ENCODE assay signal across 8 mouse cellular contexts in genomic region chr2:146511911-146512580, GRCm38 (mm10). TPM values are rescaled to one million over a fixed set of nuclear protein-coding genes. Genes with fewer than 3 reads are reported as not detected.
DNase-seq lines count a peak whose midpoint lies in the region; ATAC-seq and TF ChIP-seq lines count a peak whose summit lies in the region.

Ralgapa2 (minus strand) TSS chr2:146512344.

- peak within 1 kb of the TSS; percentile 76 for H3K4me2 ChIP-seq in CH12.LX (ENCODE audit: insufficient read depth, low read depth, poor library complexity, severe bottlenecking)
- H3K4me2 ChIP-seq in forebrain, embryonic 11.5 days (ENCODE audit: low read depth, low read length, severe bottlenecking) = peak within 1 kb of the TSS; percentile 74
- peak within 1 kb of the TSS; percentile 67 for H3K4me2 ChIP-seq in heart, embryonic 16.5 days (ENCODE audit: low read depth, low read length)
- H3K4me2 ChIP-seq in liver, embryonic 15.5 days = peak within 1 kb of the TSS; percentile 98
- peak within 1 kb of the TSS; percentile 76 for H3K4me2 ChIP-seq in neural tube, embryonic 12.5 days (replicated peaks)

- WGBS in forebrain, embryonic 11.5 days = 1% methylated on average over 54 of the region's 57 CpGs
- WGBS in heart, embryonic 16.5 days = under 1% methylated on average over 47 of the region's 57 CpGs
- under 1% methylated on average over 57 of the region's 57 CpGs for WGBS in liver, embryonic 15.5 days (ENCODE audit: insufficient replicate concordance)
- under 1% methylated on average over 57 of the region's 57 CpGs for WGBS in neural tube, embryonic 12.5 days

- H3K27me3 ChIP-seq in CH12.LX (replicated peaks) = no peaks in the 10 kb centered on the region
- H3K27me3 ChIP-seq in forebrain, embryonic 11.5 days (ENCODE audit: control insufficient read depth, insufficient read depth, low read length) = no peaks in the 10 kb centered on the region
- no peaks in the 10 kb centered on the region for H3K27me3 ChIP-seq in heart, embryonic 16.5 days (ENCODE audit: control insufficient read depth, insufficient read depth, low read length)
- no peaks in the 10 kb centered on the region for H3K27me3 ChIP-seq in liver, embryonic 15.5 days
- H3K27me3 ChIP-seq in neural tube, embryonic 12.5 days (replicated peaks) = no peaks in the 10 kb centered on the region

- peak; percentile 99 for DNase-seq in CH12.LX (ENCODE audit: extremely low read depth)
- peak; percentile 97 for DNase-seq in c-Kit-positive CD71-positive TER-119-negative erythroid progenitor cells, embryonic 14.5 days (ENCODE audit: low read depth)
- DNase-seq in forebrain, embryonic 11.5 days (ENCODE audit: low spot score) = peak; percentile 99
- DNase-seq in kidney, postnatal 36 days = peak; percentile 100
- DNase-seq in telencephalon, adult 2 months (ENCODE audit: low read depth, low spot score) = peak; percentile 99

- H3K79me2 ChIP-seq in CH12.LX (replicated peaks; ENCODE audit: control insufficient read depth, extremely low read depth, insufficient read depth, poor library complexity, severe bottlenecking) = no peaks in the 10 kb centered on the region

- H3K4me1 ChIP-seq in CH12.LX (ENCODE audit: control insufficient read depth in 1 of 2, insufficient read depth in 2 of 2) = peaks cover 5 to 16% of the 10 kb centered on the region in 2 experiments
- H3K4me1 ChIP-seq in forebrain, embryonic 11.5 days (replicated peaks; ENCODE audit: control insufficient read depth, insufficient read depth, low read length) = no peaks in the 10 kb centered on the region
- peaks cover 20% of the 10 kb centered on the region for H3K4me1 ChIP-seq in heart, embryonic 16.5 days (ENCODE audit: control insufficient read depth, insufficient read depth, low read length)
- H3K4me1 ChIP-seq in liver, embryonic 15.5 days (replicated peaks) = peaks cover 28% of the 10 kb centered on the region
- peaks cover 7% of the 10 kb centered on the region for H3K4me1 ChIP-seq in neural tube, embryonic 12.5 days

- dilution Hi-C loops in CH12.LX (cut with MboI; ENCODE audit: extremely low pct_ligation_motif_present, extremely low pct_unique_long_range_greater_than_20kb, low sequenced_read_pairs) = no loop called here

- H3K27ac ChIP-seq in CH12.LX (ENCODE audit: insufficient read depth, low read depth) = no peak within 1 kb of the TSS
- H3K27ac ChIP-seq in forebrain, embryonic 11.5 days (ENCODE audit: low read depth, low read length) = no peak within 1 kb of the TSS
- peak within 1 kb of the TSS; percentile 82 for H3K27ac ChIP-seq in heart, embryonic 16.5 days (ENCODE audit: low read length)
- peak within 1 kb of the TSS; percentile 72 for H3K27ac ChIP-seq in liver, embryonic 15.5 days (replicated peaks)
- H3K27ac ChIP-seq in neural tube, embryonic 12.5 days = no peak within 1 kb of the TSS; the same call in 1 of the 2 replicates

- no peaks in the 10 kb centered on the region for H3K36me3 ChIP-seq in CH12.LX (replicated peaks in 1 of 2; ENCODE audit: control insufficient read depth in 1 of 2, insufficient read depth in 1 of 2, low read length in 1 of 2)
- H3K36me3 ChIP-seq in forebrain, embryonic 11.5 days (ENCODE audit: control insufficient read depth, insufficient read depth, low read length) = no peaks in the 10 kb centered on the region
- H3K36me3 ChIP-seq in heart, embryonic 16.5 days (ENCODE audit: control insufficient read depth, insufficient read depth) = no peaks in the 10 kb centered on the region
- no peaks in the 10 kb centered on the region for H3K36me3 ChIP-seq in liver, embryonic 15.5 days (replicated peaks)
- H3K36me3 ChIP-seq in neural tube, embryonic 12.5 days = no peaks in the 10 kb centered on the region

- peak; percentile 97 for ATAC-seq in forebrain, embryonic 11.5 days (replicated peaks; ENCODE audit: low FRiP score)
- peak; percentile 98 for ATAC-seq in heart, embryonic 16.5 days (replicated peaks; ENCODE audit: extremely low read depth, insufficient read depth, low FRiP score)
- peak; percentile 99 for ATAC-seq in liver, embryonic 15.5 days (ENCODE audit: insufficient read depth)
- peak; percentile 96 for ATAC-seq in neural tube, embryonic 12.5 days (ENCODE audit: low FRiP score, low read depth)

- no peak for TF ChIP-seq EP300 in CH12.LX (IDR thresholded peaks at IDR 0.05; ENCODE audit: low read length)

- in situ Hi-C loops in CH12.LX (cut with MboI; ENCODE audit: low pct_ligation_motif_present, low pct_unique_long_range_greater_than_20kb, low sequenced_read_pairs) = no loop called here

- peak; percentile 78 for TF ChIP-seq POLR2A in CH12.LX (IDR thresholded peaks at IDR 0.05; ENCODE audit: low read depth, low read length)

- no peak for TF ChIP-seq CTCF in CH12.LX (conservative IDR thresholded peaks at IDR 0.05 in 1 of 2, IDR thresholded peaks at IDR 0.05 in 1 of 2; ENCODE audit: low read depth in 2 of 2, low read length in 2 of 2)

- H3K9me3 ChIP-seq in CH12.LX (replicated peaks; ENCODE audit: low read length) = no peaks in the 10 kb centered on the region
- no peaks in the 10 kb centered on the region for H3K9me3 ChIP-seq in forebrain, embryonic 11.5 days (ENCODE audit: control insufficient read depth, low read length)
- H3K9me3 ChIP-seq in heart, embryonic 16.5 days (replicated peaks; ENCODE audit: control insufficient read depth, low read length) = no peaks in the 10 kb centered on the region
- H3K9me3 ChIP-seq in liver, embryonic 15.5 days (replicated peaks) = no peaks in the 10 kb centered on the region
- no peaks in the 10 kb centered on the region for H3K9me3 ChIP-seq in neural tube, embryonic 12.5 days

- H3K4me3 ChIP-seq in CH12.LX (replicated peaks in 1 of 3; ENCODE audit: low read depth in 2 of 3, low read length in 2 of 3, poor library complexity in 1 of 3) = peak within 1 kb of the TSS; percentile 85 to 97 (median 96)
- peak within 1 kb of the TSS; percentile 83 for H3K4me3 ChIP-seq in forebrain, embryonic 11.5 days (ENCODE audit: low read depth, low read length)
- peak within 1 kb of the TSS; percentile 92 for H3K4me3 ChIP-seq in heart, embryonic 16.5 days (ENCODE audit: low read length)
- H3K4me3 ChIP-seq in liver, embryonic 15.5 days (replicated peaks) = peak within 1 kb of the TSS; percentile 82
- peak within 1 kb of the TSS; percentile 69 for H3K4me3 ChIP-seq in neural tube, embryonic 12.5 days

- TF ChIP-seq RAD21 in CH12.LX (IDR thresholded peaks at IDR 0.05; ENCODE audit: low read depth, low read length) = no peak

- H3K9ac ChIP-seq in CH12.LX (ENCODE audit: insufficient read depth, low read depth) = peak within 1 kb of the TSS; percentile 75
- H3K9ac ChIP-seq in forebrain, embryonic 11.5 days (ENCODE audit: low read length) = peak within 1 kb of the TSS; percentile 93
- peak within 1 kb of the TSS; percentile 96 for H3K9ac ChIP-seq in heart, embryonic 16.5 days (ENCODE audit: low read length)
- peak within 1 kb of the TSS; percentile 89 for H3K9ac ChIP-seq in liver, embryonic 15.5 days
- H3K9ac ChIP-seq in neural tube, embryonic 12.5 days = peak within 1 kb of the TSS; percentile 76

TF ChIP-seq in CH12.LX, 34 proteins besides CTCF, POLR2A, EP300 and RAD21 (continues in another document):
- TF ChIP-seq SMC3 (IDR thresholded peaks at IDR 0.05; ENCODE audit: low read depth, low read length) = no peak
- no peak for TF ChIP-seq ZC3H11A (IDR thresholded peaks at IDR 0.05; ENCODE audit: low read depth, low read length)
- TF ChIP-seq JUN (IDR thresholded peaks at IDR 0.05; ENCODE audit: insufficient read depth, low read depth, low read length) = no peak
- peak; percentile 79; the same call in 1 of the 2 replicates for TF ChIP-seq KAT2A (IDR thresholded peaks at IDR 0.05; ENCODE audit: insufficient replicate concordance, low read length)
- no peak for TF ChIP-seq CHD1 (IDR thresholded peaks at IDR 0.05; ENCODE audit: low read depth, low read length)
- no peak for TF ChIP-seq MYC (IDR thresholded peaks at IDR 0.05; ENCODE audit: low read depth, low read length)
- no peak for TF ChIP-seq MAZ (IDR thresholded peaks at IDR 0.05; ENCODE audit: low read depth, low read length)
- TF ChIP-seq PAX5 (IDR thresholded peaks at IDR 0.05; ENCODE audit: low read length) = no peak
- no peak for TF ChIP-seq ZKSCAN1 (IDR thresholded peaks at IDR 0.05; ENCODE audit: borderline replicate concordance, low read depth, low read length)
- 0 out of 2 replicates have a peak, but pooled peaks have one; percentile 17 for TF ChIP-seq TCF12 (IDR thresholded peaks at IDR 0.05; ENCODE audit: low read depth, low read length)
- no peak for TF ChIP-seq POLR2AphosphoS2 (IDR thresholded peaks at IDR 0.05; ENCODE audit: low read depth, low read length)
- no peak for TF ChIP-seq USF2 (conservative IDR thresholded peaks at IDR 0.05; ENCODE audit: low read depth, low read length)
- no peak for TF ChIP-seq RCOR1 (conservative IDR thresholded peaks at IDR 0.05; ENCODE audit: low read depth, low read length)
- no peak; the same call in 1 of the 2 replicates for TF ChIP-seq GABPA (IDR thresholded peaks at IDR 0.05; ENCODE audit: insufficient replicate concordance, low read depth, low read length)
- peak; percentile 68 for TF ChIP-seq USF1 (IDR thresholded peaks at IDR 0.05; ENCODE audit: low read depth, low read length)
- TF ChIP-seq UBTF (IDR thresholded peaks at IDR 0.05; ENCODE audit: low read depth, low read length) = no peak
- TF ChIP-seq NELFE (IDR thresholded peaks at IDR 0.05; ENCODE audit: low read depth, low read length) = peak; percentile 56; the same call in 1 of the 2 replicates
- TF ChIP-seq BHLHE40 (IDR thresholded peaks at IDR 0.05; ENCODE audit: low read depth, low read length) = peak; percentile 23
- peak; percentile 95 for TF ChIP-seq HCFC1 (IDR thresholded peaks at IDR 0.05; ENCODE audit: low read depth, low read length)
- TF ChIP-seq IRF4 (IDR thresholded peaks at IDR 0.05; ENCODE audit: low read depth, low read length) = no peak
- no peak for TF ChIP-seq MAFK (IDR thresholded peaks at IDR 0.05; ENCODE audit: insufficient replicate concordance, low read length)
- no peak for TF ChIP-seq JUND (conservative IDR thresholded peaks at IDR 0.05; ENCODE audit: low read depth, low read length)
- 0 out of 2 replicates have a peak, but pooled peaks have one; percentile 38 for TF ChIP-seq TBP (conservative IDR thresholded peaks at IDR 0.05; ENCODE audit: low read depth, low read length)
- TF ChIP-seq CHD2 (IDR thresholded peaks at IDR 0.05; ENCODE audit: low read length) = no peak; the same call in 1 of the 2 replicates

RNA-seq across cellular contexts. Expression of gene Ralgapa2, which starts in this region (rescaled TPM):
- total RNA-seq in CH12.LX (2012; rRNA removed) (5.7 and 8.9 TPM in 2 replicates), CH12.LX (2014; rRNA removed) (4.5 and 5.6 TPM in 2 replicates)
- polyA plus RNA-seq in CH12.LX (2012; ENCODE audit: insufficient read length, low read depth) = 10.0 and 10.3 TPM in 2 replicates
- 11.8 and 12.3 TPM in 2 replicates for polyA plus RNA-seq in forebrain, embryonic 11.5 days (2014; fragmentation: Nextera tagmentation; extraction: Ambion mirVana)
- polyA plus RNA-seq in heart, embryonic 16.5 days (2015; fragmentation: Nextera tagmentation; extraction: Ambion mirVana) = 11.1 and 12.0 TPM in 2 replicates
- polyA plus RNA-seq in liver, embryonic 15.5 days (2015; fragmentation: Nextera tagmentation; extraction: Ambion mirVana) = 3.5 and 6.6 TPM in 2 replicates
- 10.0 and 11.4 TPM in 2 replicates for polyA plus RNA-seq in neural tube, embryonic 12.5 days (2016; fragmentation: Nextera tagmentation; extraction: Ambion mirVana)

Comparison
In these comparisons a context has a peak if more than half of its experiments do, and no peak if none do; other contexts are left out.
1. H3K27ac ChIP-seq: peak in heart, embryonic 16.5 days (single experiment) and liver, embryonic 15.5 days (single experiment); none in CH12.LX (single experiment), forebrain, embryonic 11.5 days (single experiment) and neural tube, embryonic 12.5 days (single experiment).
2. Peak in every context shown above with its lines, with median percentiles within 50 percentile points of each other: DNase-seq, H3K4me2 ChIP-seq, H3K4me3 ChIP-seq, H3K9ac ChIP-seq and ATAC-seq.